31 mouse cellular contexts compared by ENCODE assay signal in genomic region chr19:7569650-7570049, GRCm38 (mm10). TPM values are rescaled to one million over a fixed set of nuclear protein-coding genes. Genes with fewer than 3 reads are reported as not detected.
DNase-seq lines count a peak whose midpoint lies in the region; TF ChIP-seq lines count a peak whose summit lies in the region.
"Had no signal": no experiment of that assay in that cellular context is flagged by ENCODE, and none has a peak within 500 bp of the region (broad histone marks: within the 10 kb centered on the region; RNA-seq: fewer than 3 reads in every experiment).

No protein-coding gene starts in this region.

- TF ChIP-seq CTCF in C2C12 (IDR thresholded peaks at IDR 0.05; ENCODE audit: control insufficient read depth, insufficient read depth, insufficient read length) = no peak

- H3K79me3 ChIP-seq in C2C12 (ENCODE audit: low read depth) = no peaks in the 10 kb centered on the region

- no peak overlapping the region for H3ac ChIP-seq in C2C12 (ENCODE audit: control insufficient read depth, insufficient read length, low read depth)

- peak; percentile 25 for DNase-seq in Muller cell, postnatal 12 days (ENCODE audit: inconsistent ontology term)
- DNase-seq in induced T-regulatory cell, adult 2 months (ENCODE audit: low read depth) = peak; percentile 32
- no peak for DNase-seq in spleen, adult 12 weeks (ENCODE audit: low spot score)
- DNase-seq in frontal cortex, postnatal 25 days (ENCODE audit: low spot score in 2 of 2) = no peak
- no peak for DNase-seq in cerebellum, adult 11-12 months
- DNase-seq: adrenal gland, postnatal 25 days; cerebellum, adult 18-20 months; cerebellum, postnatal 25 days; heart, postnatal 10 days; kidney, adult 2 months; layer of hippocampus, adult 9-11 months; lung, embryonic 14.5 days; lung, postnatal 14 days; thymus, postnatal 4 days had no signal

- H3K4me3 ChIP-seq in C2C12 (ENCODE audit: insufficient read depth, poor library complexity, severe bottlenecking) = no peak overlapping the region
- H3K4me3 ChIP-seq: embryonic facial prominence, embryonic 10.5 days; embryonic facial prominence, embryonic 15.5 days; forebrain, embryonic 15.5 days; heart, embryonic 13.5 days; intestine, embryonic 15.5 days; left cerebral cortex, adult 2 months; limb, embryonic 12.5 days; liver, embryonic 15.5 days; midbrain, embryonic 10.5 days; midbrain, embryonic 15.5 days; neural tube, embryonic 13.5 days had no signal

- no peaks in the 10 kb centered on the region for H3K79me2 ChIP-seq in C2C12 (ENCODE audit: control insufficient read depth, insufficient read depth)

- H3K36me3 ChIP-seq in C2C12 (ENCODE audit: control insufficient read depth, insufficient read depth) = no peaks in the 10 kb centered on the region
- H3K36me3 ChIP-seq: embryonic facial prominence, embryonic 10.5 days; embryonic facial prominence, embryonic 15.5 days; forebrain, embryonic 15.5 days; G1E; intestine, embryonic 15.5 days; limb, embryonic 12.5 days; liver, embryonic 15.5 days; midbrain, embryonic 10.5 days; midbrain, embryonic 15.5 days; neural tube, embryonic 13.5 days had no signal

- no peaks in the 10 kb centered on the region for H3K27me3 ChIP-seq in C2C12 (ENCODE audit: control insufficient read depth, insufficient read depth, insufficient read length)
- H3K27me3 ChIP-seq: embryonic facial prominence, embryonic 15.5 days; forebrain, embryonic 15.5 days; heart, embryonic 13.5 days; intestine, embryonic 15.5 days; limb, embryonic 12.5 days; liver, embryonic 15.5 days; midbrain, embryonic 15.5 days; neural tube, embryonic 13.5 days had no signal

TF ChIP-seq in C2C12, 6 proteins besides CTCF, POLR2A, EP300 and RAD21:
- TF ChIP-seq USF1 (IDR thresholded peaks at IDR 0.05; ENCODE audit: low read depth) = no peak
- peak; percentile 30 for TF ChIP-seq FOSL1 (IDR thresholded peaks at IDR 0.05; ENCODE audit: insufficient read depth, low read length, poor library complexity, severe bottlenecking)
- TF ChIP-seq MAX (IDR thresholded peaks at IDR 0.05) = no peak
- TF ChIP-seq MYOD1 (IDR thresholded peaks at IDR 0.05; ENCODE audit: control insufficient read depth, insufficient read length, low read depth) = peak; percentile 65
- peak; percentile 49 for TF ChIP-seq CEBPB (IDR thresholded peaks at IDR 0.05; ENCODE audit: low read depth)

RNA-seq across cellular contexts. Expression of gene Pla2g16, which starts 12.4 kb away (rescaled TPM):
- polyA plus RNA-seq in C2C12 (2012; fragmentation: generic; extraction: Trizol) = 17.2 TPM
- polyA plus RNA-seq: G1E had no signal

RNA-seq across cellular contexts. Expression of gene Lgals12, which starts 37.3 kb away (rescaled TPM):
- polyA plus RNA-seq in C2C12 (2012; fragmentation: generic; extraction: Trizol) = not detected
- polyA plus RNA-seq: G1E; liver, adult 2 months; liver, embryonic 15.5 days; midbrain, embryonic 10.5 days had no signal

RNA-seq across cellular contexts. Expression of gene Hrasls5, which starts 42.7 kb away (rescaled TPM):
- polyA plus RNA-seq in C2C12 (2012; fragmentation: generic; extraction: Trizol) = not detected
- polyA plus RNA-seq: embryonic facial prominence, embryonic 10.5 days; forebrain, embryonic 15.5 days; G1E; heart, embryonic 13.5 days; hindbrain, embryonic 11.5 days; hindbrain, embryonic 16.5 days; intestine, embryonic 15.5 days; limb, embryonic 12.5 days; liver, adult 2 months; liver, embryonic 15.5 days; lung, embryonic 14.5 days; midbrain, embryonic 10.5 days; midbrain, embryonic 15.5 days; neural tube, embryonic 13.5 days; stomach, embryonic 14.5 days had no signal

Comparison
In these comparisons a context has a peak if more than half of its experiments do, and no peak if none do; other contexts are left out.
1. DNase-seq: peak in Muller cell, postnatal 12 days (single experiment) and induced T-regulatory cell, adult 2 months (single experiment); none in spleen, adult 12 weeks (single experiment), frontal cortex, postnatal 25 days (0 of 2) and cerebellum, adult 11-12 months (single experiment).